Mouse (Mus musculus) forebrain, embryonic 10.5 days (tissue): ENCODE measurements around the gene Terb1. TPM values are rescaled to one million over a fixed set of nuclear protein-coding genes. Genes with fewer than 3 reads are reported as not detected.

Source experiments
- DNase-seq: peaks from one replicate; pipeline ENCODE4 v3.0.0-alpha.2; 2017; ENCODE audit warnings: low spot score; ENCODE audit errors: extremely low spot score
- H3K27ac ChIP-seq: fragments of 300-500 bp; sonication (generic); 2 replicates; pipeline ENCODE4 v1.5.1; 2016; ENCODE audit warnings: mild to moderate bottlenecking
- H3K27me3 ChIP-seq: fragments of 300-500 bp; sonication (generic); 2 replicates; pipeline ENCODE4 v1.6.1; 2016; ENCODE audit warnings: mild to moderate bottlenecking; ENCODE audit not compliant: poor library complexity, severe bottlenecking
- H3K36me3 ChIP-seq: fragments of 300-500 bp; sonication (generic); replicated peaks from 2 replicates; pipeline ENCODE4 v1.6.1; 2016; ENCODE audit warnings: mild to moderate bottlenecking, moderate library complexity
- H3K4me1 ChIP-seq: fragments of 300-500 bp; sonication (generic); 2 replicates; pipeline ENCODE4 v1.6.1; 2016
- H3K4me3 ChIP-seq: fragments of 300-500 bp; sonication (generic); 2 replicates; pipeline ENCODE4 v1.5.1; 2016; ENCODE audit warnings: mild to moderate bottlenecking, moderate library complexity
- H3K9me3 ChIP-seq: fragments of 300-500 bp; sonication (generic); 2 replicates; pipeline ENCODE4 v1.6.1; 2016; ENCODE audit warnings: mild to moderate bottlenecking, moderate library complexity
- WGBS: fragments of 180-500 bp; shearing (Covaris S2); methylation state at CpG from one replicate; pipeline ENCODE4 v1.1.7; 2016; 5-methylcytosine and 5-hydroxymethylcytosine counted together
- polyA plus RNA-seq: library from polyadenylated mRNA; unstranded; fragments of >200 nt; fragmentation: Nextera tagmentation; extraction: Ambion mirVana; gene quantifications from 2 replicates; pipeline ENCODE4 v1.2.1, GENCODE M21; 2016

The Terb1 gene
- polyA plus RNA-seq, 1 experiment from 2014 or later: 0.10 TPM

DNA sequence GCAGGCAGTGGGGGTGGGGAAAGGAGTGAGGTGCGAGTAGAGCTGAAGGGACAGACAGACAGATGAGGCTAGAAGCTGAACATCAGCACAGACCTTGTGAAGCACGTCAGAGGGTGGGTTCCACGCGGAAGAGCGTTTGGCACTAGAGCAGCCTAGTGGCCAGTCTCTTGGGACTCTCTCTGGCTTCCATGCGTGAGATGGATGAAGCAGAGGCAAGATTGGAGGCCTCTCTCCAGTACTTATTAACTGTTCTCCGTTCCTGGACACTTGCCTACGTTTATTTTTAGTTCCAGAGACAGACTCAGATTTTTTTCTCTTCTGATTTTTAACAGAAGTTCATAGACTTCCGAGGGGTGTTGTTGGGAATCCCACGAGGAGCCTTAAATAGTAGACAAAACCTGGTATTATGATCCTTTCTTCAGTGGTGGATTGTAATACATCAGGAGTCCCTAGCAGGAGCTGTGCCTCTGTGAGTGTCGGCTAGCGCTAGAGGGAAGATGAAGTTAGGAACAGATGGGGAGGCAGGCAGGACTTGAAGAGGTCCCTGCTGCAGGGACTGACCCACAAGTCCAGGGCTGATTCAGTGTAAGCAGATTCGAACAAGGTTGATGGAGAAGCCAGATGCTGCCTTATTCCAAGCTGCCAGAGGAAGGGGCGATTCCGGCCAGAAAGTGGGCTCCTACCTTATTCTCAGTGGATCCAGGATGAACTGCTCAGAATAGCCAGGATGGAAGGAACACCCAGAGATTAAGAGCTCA is 104.1 kb downstream of the Terb1 start:
- Histone ChIP-seq H3K4me1 (peaks cover 1% of the 10 kb centered on the region; the same call in 1 of the 2 replicates), H3K9me3 (no peaks in the 10 kb centered on the region), H3K4me3 (no peak overlapping the region), H3K27ac (no peak overlapping the region), H3K36me3 (no peaks in the 10 kb centered on the region), H3K27me3 (no peaks in the 10 kb centered on the region)
- DNase-seq: no peak
- 85% methylated on average over 15 of the region's 15 CpGs for WGBS

DNA sequence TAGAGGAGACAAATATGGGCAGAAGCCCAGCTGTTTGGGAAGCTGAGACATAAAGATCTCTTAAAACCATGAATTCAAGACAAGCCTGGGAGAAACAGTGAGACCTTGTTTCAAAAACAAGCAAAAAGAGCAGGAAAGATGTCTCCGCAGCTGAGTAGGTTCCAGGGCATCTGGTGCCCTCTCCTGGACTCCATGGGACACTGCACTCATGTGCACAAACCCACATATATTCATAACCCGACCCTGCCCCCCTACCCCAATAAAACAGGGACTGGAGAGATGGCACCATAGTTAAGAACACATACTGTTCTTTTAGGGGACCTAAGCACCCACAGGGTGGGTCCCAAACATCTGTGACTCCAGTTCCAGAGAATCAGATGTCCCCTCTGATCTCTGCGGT is 106.1 kb downstream of the Terb1 start:
- Histone ChIP-seq H3K27me3 (no peaks in the 10 kb centered on the region), H3K27ac (no peak overlapping the region), H3K4me1 (no peaks in the 10 kb centered on the region), H3K9me3 (no peaks in the 10 kb centered on the region), H3K4me3 (no peak overlapping the region), H3K36me3 (no peaks in the 10 kb centered on the region)
- DNase-seq: no peak
- 78% methylated on average over 3 of the region's 3 CpGs for WGBS

Other genes starting within 250 kb of the Terb1 start
- gene Cmtm2a, start 216.7 kb downstream of the Terb1 start, polyA plus RNA-seq: not detected in 2 replicates
- not detected in 2 replicates for gene Gm45711, start 199.8 kb downstream of the Terb1 start, polyA plus RNA-seq
- gene Cmtm1, start 199.8 kb downstream of the Terb1 start, polyA plus RNA-seq: not detected in 2 replicates
- gene Gm11020, start 188.3 kb downstream of the Terb1 start, polyA plus RNA-seq: not detected in 2 replicates
- gene Cmtm2b, start 187.7 kb downstream of the Terb1 start, polyA plus RNA-seq: not detected in 2 replicates
- gene Cmtm3, start 170.5 kb downstream of the Terb1 start, polyA plus RNA-seq: 68.5 and 70.9 TPM in 2 replicates
- gene Cmtm4, start 114.1 kb downstream of the Terb1 start, polyA plus RNA-seq: 2.2 and 2.5 TPM in 2 replicates
- 81.5 and 81.9 TPM in 2 replicates for gene Dync1li2, start 66.9 kb downstream of the Terb1 start, polyA plus RNA-seq
- 133 and 146 TPM in 2 replicates for gene Nae1, start 24.7 kb upstream of the Terb1 start, polyA plus RNA-seq
- gene Car7, start 24.8 kb upstream of the Terb1 start, polyA plus RNA-seq: 1.1 and 1.3 TPM in 2 replicates
- 14.2 and 14.6 TPM in 2 replicates for gene Pdp2, start 81.5 kb upstream of the Terb1 start, polyA plus RNA-seq
- not detected in 2 replicates for gene Cdh16, start 114.5 kb upstream of the Terb1 start, polyA plus RNA-seq
- 1.1 and 1.5 TPM in 2 replicates for gene Rrad, start 121.4 kb upstream of the Terb1 start, polyA plus RNA-seq
- gene Ciao2b, start 132.1 kb upstream of the Terb1 start, polyA plus RNA-seq: 97.5 and 102 TPM in 2 replicates
- gene Ces2a, start 224.1 kb upstream of the Terb1 start, polyA plus RNA-seq: not detected in 2 replicates